Comparison of ENCODE assay signal across 7 mouse cellular contexts in genomic region chr7:79536157-79536641, GRCm38 (mm10).
DNase-seq lines count a peak whose midpoint lies in the region; ATAC-seq and TF ChIP-seq lines count a peak whose summit lies in the region.

No protein-coding gene starts in this region.

- DNase-seq in lung, postnatal 25 days (ENCODE audit: low spot score): no peak
- peak; percentile 64 to 75 for DNase-seq in cerebellum, postnatal 25 days
- DNase-seq in liver, postnatal 0 days: no peak
- no peak for DNase-seq in ovary, postnatal 36 days (ENCODE audit: low spot score)

- peak; percentile 21; the same call in 1 of the 2 replicates for TF ChIP-seq CTCF in liver, postnatal 0 days (IDR thresholded peaks at IDR 0.05; ENCODE audit: low read depth)

- H3K27me3 ChIP-seq in lung, embryonic 16.5 days (ENCODE audit: control insufficient read depth, insufficient read depth, low read depth, low read length): peaks cover 94% of the 10 kb centered on the region
- H3K27me3 ChIP-seq in hindbrain, embryonic 12.5 days: peaks cover 83% of the 10 kb centered on the region
- peaks cover 92% of the 10 kb centered on the region for H3K27me3 ChIP-seq in liver, postnatal 0 days (ENCODE audit: insufficient read depth, low read length)
- H3K27me3 ChIP-seq in stomach, embryonic 16.5 days (ENCODE audit: control insufficient read depth, insufficient read depth, low read length): peaks cover 94% of the 10 kb centered on the region

- no peak overlapping the region for H3K27ac ChIP-seq in lung, embryonic 16.5 days (ENCODE audit: low read length)
- H3K27ac ChIP-seq in hindbrain, embryonic 12.5 days: peak overlapping the region; percentile 98
- no peak overlapping the region for H3K27ac ChIP-seq in liver, postnatal 0 days (ENCODE audit: low read depth)
- no peak overlapping the region for H3K27ac ChIP-seq in stomach, embryonic 16.5 days (ENCODE audit: low read length)

- H3K9me3 ChIP-seq in lung, embryonic 16.5 days (ENCODE audit: control insufficient read depth, low read length): no peaks in the 10 kb centered on the region
- H3K9me3 ChIP-seq in hindbrain, embryonic 12.5 days (replicated peaks): no peaks in the 10 kb centered on the region
- H3K9me3 ChIP-seq in liver, postnatal 0 days (ENCODE audit: low read length): no peaks in the 10 kb centered on the region
- H3K9me3 ChIP-seq in stomach, embryonic 16.5 days (replicated peaks; ENCODE audit: control insufficient read depth, low read length): no peaks in the 10 kb centered on the region

- WGBS in lung, embryonic 16.5 days: under 1% methylated on average over 27 of the region's 27 CpGs
- WGBS in hindbrain, embryonic 12.5 days: 1% methylated on average over 27 of the region's 27 CpGs
- under 1% methylated on average over 21 of the region's 27 CpGs for WGBS in liver, postnatal 0 days (ENCODE audit: insufficient replicate concordance)
- WGBS in stomach, embryonic 16.5 days: 2% methylated on average over 27 of the region's 27 CpGs

- peak overlapping the region; percentile 42 for H3K4me3 ChIP-seq in lung, embryonic 16.5 days (ENCODE audit: low read length)
- peak overlapping the region; percentile 46 for H3K4me3 ChIP-seq in hindbrain, embryonic 12.5 days
- peak overlapping the region; percentile 29; the same call in 1 of the 2 replicates for H3K4me3 ChIP-seq in liver, postnatal 0 days (ENCODE audit: low read depth, low read length)
- H3K4me3 ChIP-seq in stomach, embryonic 16.5 days (replicated peaks; ENCODE audit: low read length): peak overlapping the region; percentile 37

- no peak overlapping the region for H3K9ac ChIP-seq in lung, embryonic 16.5 days (ENCODE audit: low read length)
- H3K9ac ChIP-seq in hindbrain, embryonic 12.5 days: peak overlapping the region; percentile 73
- no peak overlapping the region for H3K9ac ChIP-seq in liver, postnatal 0 days (replicated peaks)
- no peak overlapping the region for H3K9ac ChIP-seq in stomach, embryonic 16.5 days (ENCODE audit: low read length)

- no peaks in the 10 kb centered on the region for H3K36me3 ChIP-seq in lung, embryonic 16.5 days (ENCODE audit: control insufficient read depth, insufficient read depth, low read length)
- H3K36me3 ChIP-seq in hindbrain, embryonic 12.5 days: 0 out of 2 replicates have a peak, but pooled peaks cover 2% of the 10 kb centered on the region
- H3K36me3 ChIP-seq in liver, postnatal 0 days (replicated peaks; ENCODE audit: insufficient read depth, low read length): no peaks in the 10 kb centered on the region
- H3K36me3 ChIP-seq in stomach, embryonic 16.5 days (ENCODE audit: control insufficient read depth, insufficient read depth, low read length): no peaks in the 10 kb centered on the region

- no peak for ATAC-seq in lung, embryonic 16.5 days (ENCODE audit: low read depth)
- peak; percentile 64 for ATAC-seq in hindbrain, embryonic 12.5 days (ENCODE audit: low FRiP score)
- no peak for ATAC-seq in liver, postnatal 0 days
- peak; percentile 53; the same call in 1 of the 2 replicates for ATAC-seq in stomach, embryonic 16.5 days (ENCODE audit: insufficient read depth, low FRiP score)

- peak overlapping the region; percentile 60 for H3K4me2 ChIP-seq in lung, embryonic 16.5 days (ENCODE audit: low read depth, low read length)
- H3K4me2 ChIP-seq in hindbrain, embryonic 12.5 days (replicated peaks): peak overlapping the region; percentile 71
- peak overlapping the region; percentile 55 for H3K4me2 ChIP-seq in liver, postnatal 0 days (ENCODE audit: low read depth, low read length)
- H3K4me2 ChIP-seq in stomach, embryonic 16.5 days (ENCODE audit: low read depth, low read length): peak overlapping the region; percentile 59

- TF ChIP-seq EP300 in liver, postnatal 0 days (IDR thresholded peaks at IDR 0.05; ENCODE audit: low read depth): no peak

- peaks cover 9% of the 10 kb centered on the region for H3K4me1 ChIP-seq in lung, embryonic 16.5 days (replicated peaks; ENCODE audit: control insufficient read depth, insufficient read depth, low read length)
- H3K4me1 ChIP-seq in hindbrain, embryonic 12.5 days: peaks cover 60% of the 10 kb centered on the region
- peaks cover 2% of the 10 kb centered on the region; the same call in 1 of the 2 replicates for H3K4me1 ChIP-seq in liver, postnatal 0 days (ENCODE audit: insufficient read depth)
- H3K4me1 ChIP-seq in stomach, embryonic 16.5 days (ENCODE audit: control insufficient read depth, insufficient read depth, low read length): peaks cover 15% of the 10 kb centered on the region

Comparison
In these comparisons a context has a peak if more than half of its experiments do, and no peak if none do; other contexts are left out.
1. ATAC-seq: peak in hindbrain, embryonic 12.5 days (single experiment) and stomach, embryonic 16.5 days (single experiment); none in lung, embryonic 16.5 days (single experiment) and liver, postnatal 0 days (single experiment).
2. DNase-seq: peak in cerebellum, postnatal 25 days (2 of 2); none in lung, postnatal 25 days (single experiment), liver, postnatal 0 days (single experiment) and ovary, postnatal 36 days (single experiment).
3. Peak in every context shown above with its lines, with median percentiles within 50 percentile points of each other: H3K4me2 ChIP-seq and H3K4me3 ChIP-seq.